Mouse (Mus musculus): ENCODE measurements at regions not wholly inside any gene's neighbourhood (a gene's known extent, or its start where the extent isn't known, plus 50 kb on each side); places are given as distances from the start of the nearest gene placed in this dataset.

GRCm38 (mm10) chr14:113431220-113431619, 116.8 kb downstream of the Tpm3-rs7 start:
- peak; percentile 28 to 46 for DNase-seq (ENCODE audit: low spot score in 2 of 2)

- no peak for DNase-seq (ENCODE audit: low spot score in 2 of 2)
These were observed 127.9 kb downstream of the Tpm3-rs7 start for GRCm38 (mm10) chr14:113442261-113442660.

GRCm38 (mm10) chr14:113454891-113455290, 140.5 kb downstream of the Tpm3-rs7 start:
- DNase-seq (ENCODE audit: low spot score in 2 of 2) = no peak

GRCm38 (mm10) chr14:113457514-113457913, 143.1 kb downstream of the Tpm3-rs7 start:
- DNase-seq (ENCODE audit: low spot score in 2 of 2) = no peak

GRCm38 (mm10) chr14:113469072-113469471, 154.7 kb downstream of the Tpm3-rs7 start:
- DNase-seq (ENCODE audit: low spot score in 2 of 2) = peak; percentile 50 to 72

GRCm38 (mm10) chr14:113469978-113470377, 155.6 kb downstream of the Tpm3-rs7 start:
- DNase-seq (ENCODE audit: low spot score in 2 of 2) = peak in 1 of 2 experiments; percentile 5

GRCm38 (mm10) chr14:113486591-113486990, 172.2 kb downstream of the Tpm3-rs7 start:
- DNase-seq (ENCODE audit: low spot score in 2 of 2) = no peak

- DNase-seq (ENCODE audit: low spot score in 2 of 2) = no peak
These were observed 189.4 kb downstream of the Tpm3-rs7 start for GRCm38 (mm10) chr14:113503796-113504195.
